Mouse (Mus musculus): ENCODE data around the gene Prpf6. TPM values are rescaled to one million over a fixed set of nuclear protein-coding genes. Genes with fewer than 3 reads are reported as not detected.

Prpf6 gene
- 10 to 100 TPM; 51.0 to 51.7 TPM for total RNA-seq (2021)

DNA sequence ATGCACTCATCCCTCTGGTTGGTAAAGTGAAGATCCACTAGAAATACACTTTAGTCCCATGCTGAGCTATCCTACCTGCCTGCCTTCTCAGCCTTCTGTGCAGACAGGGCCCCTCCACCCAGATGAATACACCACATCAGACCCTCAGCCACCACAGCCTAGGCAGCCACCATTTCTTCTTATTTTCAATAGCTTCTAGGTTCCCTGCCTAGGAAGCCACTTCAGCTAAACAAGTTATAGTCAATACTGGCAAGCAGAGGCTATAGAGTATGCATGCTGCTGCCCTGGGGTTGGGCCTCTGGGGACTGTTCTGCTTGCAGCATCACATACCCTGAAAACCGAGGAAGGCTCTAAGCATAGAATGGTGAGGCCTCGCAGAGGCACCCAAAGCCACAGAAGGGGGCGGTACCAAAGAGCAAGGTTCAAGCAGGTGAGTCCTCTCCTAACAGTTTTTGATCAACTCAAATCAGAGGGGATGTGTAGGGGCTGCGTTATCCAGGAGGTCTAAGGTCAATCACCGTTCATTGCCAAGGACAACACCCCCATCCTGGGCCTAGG lies at the start of gene Prpf6:
Prpf6 (plus strand) TSS at position 341 of the 558 bp plus-strand sequence.
- intact Hi-C loops (cut with DNase I), result loop anchor here (5.0 kb wide), 1 partner anchor 54 kb away; no protein-coding TSS in a partner anchor

DNA sequence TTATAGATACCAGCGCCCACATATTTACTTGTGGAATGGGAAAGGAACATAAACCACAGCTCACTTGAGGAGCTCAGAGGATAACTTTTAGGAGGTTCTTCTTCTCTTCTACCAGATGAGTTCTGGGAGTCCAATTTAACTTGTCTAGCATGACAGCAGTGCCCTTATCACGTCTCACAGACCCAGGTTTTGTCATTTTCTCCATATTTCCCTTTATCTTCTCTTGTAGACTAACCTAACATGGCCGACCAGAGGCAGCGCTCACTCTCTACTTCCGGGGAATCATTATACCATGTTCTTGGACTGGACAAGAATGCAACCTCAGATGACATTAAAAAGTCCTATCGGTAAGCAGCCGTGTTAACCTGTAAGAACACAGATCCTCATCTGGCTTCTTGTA lies 45.5 kb upstream of the Prpf6 start:
- no peak for DNase-seq (ENCODE audit: low spot score in 2 of 2)
- intact Hi-C loops (cut with DNase I), result no loop called here

More for the DNA sequence above, at the start of gene Prpf6:
- no peak for DNase-seq (ENCODE audit: low spot score in 2 of 2)

DNA sequence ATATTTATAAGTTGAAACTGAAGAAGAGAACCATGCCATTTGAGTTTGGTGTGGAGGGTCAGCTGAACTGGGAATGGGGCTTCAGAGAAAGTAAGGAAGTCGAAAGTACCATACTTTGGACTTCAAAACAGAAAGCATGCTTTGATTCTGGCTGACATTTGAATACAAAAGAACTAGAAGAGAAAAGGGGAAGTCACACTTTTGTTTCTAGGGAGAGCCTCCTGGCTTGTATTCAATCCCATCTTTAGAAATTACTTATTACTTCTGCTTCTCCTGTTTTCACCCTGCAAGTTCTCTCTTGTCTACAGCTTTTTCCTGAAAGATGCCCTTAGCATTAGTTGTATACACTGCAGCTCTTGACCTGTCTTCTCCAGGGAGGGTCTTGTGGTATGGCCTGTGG lies 43.4 kb upstream of the Prpf6 start:
- DNase-seq (ENCODE audit: low spot score in 2 of 2), result no peak
- intact Hi-C loops (cut with DNase I), result no loop called here

DNA sequence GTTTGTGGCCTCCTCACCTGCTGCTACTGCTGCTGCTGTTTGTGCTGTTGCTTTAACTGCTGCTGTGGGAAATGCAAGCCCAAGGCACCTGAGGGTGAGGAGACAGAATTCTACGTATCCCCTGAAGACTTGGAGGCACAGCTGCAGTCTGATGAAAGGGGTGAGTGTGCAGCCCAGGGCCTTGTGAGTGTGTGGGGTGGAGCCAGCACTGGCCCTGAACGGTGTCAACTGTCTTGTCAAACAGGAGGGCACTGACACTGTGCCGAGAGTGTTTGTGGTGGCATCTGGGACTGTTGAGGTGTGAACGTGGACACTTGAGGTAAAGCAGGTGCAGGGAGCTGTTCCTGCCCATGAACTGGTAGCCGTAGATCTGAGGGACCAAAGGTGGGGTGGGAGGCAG lies 43.0 kb upstream of the Prpf6 start:
- intact Hi-C loops (cut with DNase I), result no loop called here
- DNase-seq (ENCODE audit: low spot score in 2 of 2), result no peak

DNA sequence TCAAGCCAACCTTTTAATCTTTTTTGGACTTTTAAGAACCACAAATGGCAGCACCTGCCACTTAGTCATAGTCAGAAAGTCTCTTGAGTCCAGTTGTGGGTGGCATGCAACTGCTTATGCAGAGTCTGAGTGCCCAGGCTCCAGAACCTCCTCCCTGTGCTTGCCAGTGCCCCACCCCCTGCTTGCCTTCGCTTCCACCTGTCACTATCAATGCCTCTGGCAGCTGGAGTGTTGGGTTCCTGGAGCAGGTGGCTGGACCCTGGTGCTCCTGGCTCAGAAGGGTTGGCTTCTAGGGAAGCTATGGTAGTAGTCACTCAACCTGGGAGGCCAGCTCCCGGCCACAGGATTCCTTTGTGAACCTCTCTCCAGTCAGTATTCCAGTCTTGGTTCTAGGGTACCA lies 41.4 kb upstream of the Prpf6 start:
- no peak for DNase-seq (ENCODE audit: low spot score in 2 of 2)

DNA sequence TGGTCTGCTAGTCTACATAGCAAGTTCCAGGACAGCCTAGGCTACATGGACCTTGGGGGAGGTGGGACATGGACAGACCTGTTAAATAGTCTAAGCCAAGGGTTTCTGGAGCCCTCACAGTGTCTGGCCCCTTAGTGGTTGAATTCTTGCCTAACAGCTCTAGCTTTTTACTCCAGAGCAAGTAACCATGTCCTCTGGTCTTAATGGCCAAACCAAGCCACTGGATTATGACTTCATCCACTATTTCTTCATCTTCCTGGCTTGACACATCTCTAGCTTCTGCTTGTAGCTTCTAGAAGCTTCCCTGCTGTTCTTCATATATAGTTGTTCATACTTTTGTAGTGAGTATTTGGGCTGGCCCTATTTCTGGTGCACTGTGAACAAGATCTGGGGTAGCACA lies 37.9 kb upstream of the Prpf6 start:
- intact Hi-C loops (cut with DNase I), result no loop called here
- DNase-seq (ENCODE audit: low spot score in 2 of 2), result no peak

More for the DNA sequence above, 41.4 kb upstream of the Prpf6 start:
- intact Hi-C loops (cut with DNase I), result no loop called here

DNA sequence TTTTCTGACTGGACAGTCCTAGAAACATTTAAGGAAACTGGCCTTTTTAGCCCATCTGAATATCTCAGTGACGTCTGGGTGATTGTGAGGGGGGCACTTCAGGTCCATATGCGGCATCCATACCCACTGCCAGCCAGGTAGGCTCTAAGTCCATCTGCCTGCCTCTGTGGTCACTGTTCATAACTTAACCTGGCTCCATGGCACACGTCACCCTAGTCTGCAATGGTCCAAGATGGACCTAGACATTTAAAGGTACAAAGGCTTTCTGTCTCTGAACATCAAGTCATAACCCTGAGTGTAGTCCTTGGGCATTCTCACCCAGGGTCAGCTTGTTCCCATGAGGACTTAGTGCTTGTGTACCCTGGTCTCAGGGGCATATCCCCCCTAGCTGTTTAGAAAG lies 24.3 kb upstream of the Prpf6 start:
- intact Hi-C loops (cut with DNase I), result no loop called here
- DNase-seq (ENCODE audit: low spot score in 2 of 2), result no peak

DNA sequence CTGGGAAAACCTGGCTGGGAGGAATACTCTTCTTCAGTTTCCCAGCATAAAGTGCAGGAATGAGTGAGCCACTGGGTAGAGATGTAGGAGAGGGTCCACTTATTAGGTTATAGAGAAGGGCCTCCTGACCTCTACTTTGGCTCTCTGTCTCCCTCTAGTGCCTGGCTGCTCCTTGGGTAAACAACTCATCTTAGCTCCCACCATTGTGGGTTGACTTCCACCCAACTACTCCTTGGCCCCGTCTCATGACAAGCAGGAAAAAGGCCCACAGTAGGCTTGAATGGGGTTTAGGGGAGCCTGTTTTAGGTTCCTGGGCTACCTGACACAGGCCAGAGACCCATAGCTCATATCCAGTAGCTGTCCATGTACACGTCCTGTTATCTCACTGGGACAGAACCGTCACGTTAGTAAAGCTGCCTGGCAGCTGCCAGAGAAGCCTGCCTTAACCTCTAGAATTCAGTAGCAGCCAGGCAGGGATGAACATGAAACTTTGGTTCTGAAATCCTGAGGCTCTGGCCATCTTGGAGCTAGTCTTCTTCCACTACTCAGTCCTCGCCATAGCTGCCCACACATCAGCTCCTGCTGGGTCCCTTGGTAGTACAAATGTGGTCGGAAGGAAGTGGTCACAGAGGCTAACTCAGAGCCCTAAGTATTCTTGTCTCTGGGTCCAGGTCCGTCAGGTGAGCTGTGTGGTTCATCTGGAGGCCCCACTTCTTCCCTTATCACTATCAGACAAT lies 23.2 kb upstream of the Prpf6 start:
- intact Hi-C loops (cut with DNase I), result no loop called here
- DNase-seq (ENCODE audit: low spot score in 2 of 2), result no peak

DNA sequence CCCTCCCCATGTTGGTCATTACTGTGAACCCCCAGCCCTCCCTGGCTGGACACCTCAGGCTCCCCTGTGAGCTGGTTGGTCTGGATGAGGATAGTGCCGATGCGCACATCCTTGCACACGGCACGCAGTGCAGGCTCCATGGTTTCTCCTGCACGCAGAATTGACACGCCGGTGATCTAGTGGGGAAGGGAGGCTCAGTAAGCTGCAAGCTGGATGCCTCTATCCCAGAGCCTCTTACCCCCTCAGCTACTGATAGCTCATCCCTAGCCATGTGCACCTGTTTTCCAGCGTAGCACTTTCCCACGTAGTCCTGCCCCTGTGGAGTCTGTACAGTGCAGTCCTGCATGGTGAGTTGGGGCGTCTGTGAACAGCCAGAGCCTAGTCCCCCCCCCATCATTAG lies 21.8 kb upstream of the Prpf6 start:
- DNase-seq (ENCODE audit: low spot score in 2 of 2), result no peak
- intact Hi-C loops (cut with DNase I), result no loop called here

DNA sequence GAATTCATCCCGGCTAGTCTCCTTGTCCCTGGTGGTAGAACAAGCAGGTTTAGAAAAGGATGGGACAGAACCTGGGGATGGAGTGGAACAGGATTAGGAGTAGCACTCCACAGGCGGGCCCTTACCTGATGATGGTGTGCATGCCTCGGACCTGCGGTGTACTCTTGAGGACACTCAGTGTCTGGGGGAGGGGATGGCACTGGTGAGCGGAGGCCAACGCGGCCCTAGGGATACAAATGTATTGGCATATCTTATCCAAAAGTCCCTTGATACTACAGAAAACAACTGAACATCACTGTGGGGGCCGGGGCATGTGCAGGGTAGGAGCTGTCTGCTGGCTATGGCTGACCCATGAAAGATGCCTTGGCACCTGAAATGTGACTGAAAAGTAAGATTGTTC lies 21.3 kb upstream of the Prpf6 start:
- no peak for DNase-seq (ENCODE audit: low spot score in 2 of 2)
- intact Hi-C loops (cut with DNase I), result no loop called here

DNA sequence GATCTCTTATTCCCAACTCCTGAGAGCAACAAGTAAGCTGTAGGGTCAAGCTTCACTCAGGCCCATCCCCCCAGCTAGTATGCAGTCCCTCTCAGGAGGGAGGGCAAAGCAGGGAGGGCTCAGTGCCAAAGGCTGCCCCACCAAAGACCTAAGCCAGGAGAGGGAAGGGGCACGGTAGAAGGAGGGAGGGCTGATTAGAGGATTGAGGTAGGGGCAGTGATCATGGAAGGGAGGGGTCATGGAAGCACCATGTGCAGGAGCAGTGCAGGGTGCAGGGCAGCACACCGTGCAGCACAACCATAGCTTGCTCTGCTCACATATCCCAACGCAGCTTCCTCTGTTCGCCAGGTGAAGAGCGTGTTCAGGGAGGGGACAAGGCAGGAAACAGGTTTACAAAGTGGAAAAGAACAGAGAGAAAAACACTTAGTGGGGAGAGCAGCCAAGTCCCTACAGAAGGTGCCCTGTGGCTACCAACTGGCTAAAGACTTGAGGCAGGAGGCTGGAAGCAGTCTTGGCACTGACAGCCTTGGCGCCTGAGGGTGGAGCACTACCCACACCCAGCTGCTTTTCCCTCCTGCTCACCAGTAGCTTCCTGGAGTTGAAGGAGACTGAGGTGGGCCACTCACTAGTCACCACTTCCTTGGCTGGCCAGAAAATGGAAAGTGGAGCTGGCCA lies 20.6 kb upstream of the Prpf6 start:
- DNase-seq (ENCODE audit: low spot score in 2 of 2), result peak in 1 of 2 experiments; percentile 49
- intact Hi-C loops (cut with DNase I), result no loop called here

DNA sequence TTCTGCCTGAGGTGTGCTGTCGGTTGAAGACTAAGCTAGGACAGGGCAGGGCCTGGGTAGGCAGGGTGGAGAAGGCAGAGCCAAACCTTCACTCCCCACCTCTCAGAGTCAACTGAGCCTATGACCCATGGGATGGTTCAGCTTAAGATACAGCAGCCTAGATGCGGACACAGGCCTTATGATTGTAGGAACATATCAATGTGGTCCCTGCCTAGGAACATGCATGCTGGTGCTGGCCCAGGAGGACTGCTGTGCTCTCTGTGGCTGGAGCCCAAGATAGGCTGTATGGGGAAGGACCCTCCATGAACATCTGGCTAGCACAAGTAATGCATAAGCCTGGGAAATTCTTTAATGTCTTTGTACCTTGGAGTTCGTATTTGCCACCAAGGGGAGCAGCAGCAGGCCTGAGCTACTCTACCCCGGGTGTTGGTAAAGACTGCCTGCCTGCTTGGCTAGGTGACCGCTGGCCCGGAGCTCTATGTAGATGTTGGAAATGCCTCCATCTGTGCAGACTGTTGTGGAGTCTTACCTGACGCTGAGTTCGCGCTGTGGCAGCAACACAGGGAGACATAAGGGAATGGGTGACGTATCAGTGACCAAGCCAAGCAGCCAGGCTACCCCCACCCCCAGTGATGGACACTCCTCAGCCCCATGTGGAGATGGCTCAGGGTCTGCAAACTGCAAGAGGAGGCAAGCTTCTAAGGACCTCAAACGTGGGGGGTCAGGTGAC lies 19.6 kb upstream of the Prpf6 start:
- intact Hi-C loops (cut with DNase I), result no loop called here
- DNase-seq (ENCODE audit: low spot score in 2 of 2), result no peak

DNA sequence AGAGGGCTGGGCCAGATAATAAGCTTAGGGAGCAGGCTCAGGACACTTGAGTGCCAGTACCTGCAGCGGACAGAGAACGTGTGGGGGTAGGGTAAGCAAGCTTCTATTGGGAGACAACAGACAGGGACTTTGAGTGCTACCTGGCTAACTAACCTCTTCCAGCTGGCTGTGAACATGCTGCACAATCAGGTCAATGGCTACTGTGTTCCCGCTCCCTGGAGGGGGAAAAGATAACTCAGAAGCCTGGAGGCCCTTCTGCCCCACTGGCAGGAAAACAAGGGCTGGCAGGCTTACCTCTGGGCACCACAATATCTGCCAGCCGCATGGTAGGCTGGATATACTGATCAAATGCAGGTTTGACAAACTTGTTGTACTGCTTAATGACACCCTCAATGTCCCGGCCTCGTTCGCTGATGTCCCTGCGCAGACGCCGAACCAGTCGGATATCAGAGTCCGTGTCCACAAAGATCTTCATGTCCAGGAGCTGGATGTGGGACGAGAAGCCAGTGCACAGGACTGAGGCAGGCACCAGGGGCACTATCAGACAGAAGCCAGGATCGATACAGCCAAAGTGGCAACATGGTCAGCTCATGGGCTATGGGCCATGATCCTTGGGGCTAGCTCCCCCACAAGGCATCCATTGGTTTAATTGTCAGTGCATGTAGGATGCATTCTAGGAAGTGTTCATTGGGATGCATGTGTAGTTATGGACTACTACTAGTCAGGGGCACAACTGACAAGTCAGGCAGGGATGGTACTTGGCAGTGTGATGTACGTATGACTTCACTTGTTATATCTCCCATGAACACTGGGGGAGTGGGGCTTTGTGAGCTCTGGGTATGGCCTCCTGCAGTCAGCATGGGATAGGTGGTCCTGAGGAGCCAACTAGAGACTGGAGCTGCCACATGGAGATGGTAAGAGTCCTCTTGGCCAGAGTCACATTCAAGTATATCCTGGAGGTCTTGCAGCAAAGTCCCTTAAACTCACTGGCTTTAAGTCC lies 18.4 kb upstream of the Prpf6 start:
- DNase-seq (ENCODE audit: low spot score in 2 of 2), result no peak
- intact Hi-C loops (cut with DNase I), result no loop called here

DNA sequence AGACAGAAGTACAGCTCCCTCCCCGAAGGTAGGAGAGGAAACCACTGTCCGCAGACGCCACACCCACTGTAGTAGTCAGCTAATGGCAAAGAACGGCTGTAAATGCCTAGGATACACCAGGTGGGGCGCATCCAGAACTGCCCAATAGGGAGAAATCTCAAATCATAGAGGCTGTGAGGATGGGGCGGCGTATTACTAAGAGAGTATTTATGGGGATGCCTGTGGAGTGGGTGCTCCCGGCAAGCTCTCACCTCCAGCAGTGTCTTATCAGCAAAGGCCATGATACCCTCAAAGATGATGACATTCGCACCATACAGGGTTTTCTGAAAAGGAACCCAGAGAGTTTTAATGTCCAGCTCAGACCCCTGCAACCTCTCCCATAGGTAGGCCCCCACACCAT lies 17.7 kb upstream of the Prpf6 start:
- intact Hi-C loops (cut with DNase I), result no loop called here
- no peak for DNase-seq (ENCODE audit: low spot score in 2 of 2)

DNA sequence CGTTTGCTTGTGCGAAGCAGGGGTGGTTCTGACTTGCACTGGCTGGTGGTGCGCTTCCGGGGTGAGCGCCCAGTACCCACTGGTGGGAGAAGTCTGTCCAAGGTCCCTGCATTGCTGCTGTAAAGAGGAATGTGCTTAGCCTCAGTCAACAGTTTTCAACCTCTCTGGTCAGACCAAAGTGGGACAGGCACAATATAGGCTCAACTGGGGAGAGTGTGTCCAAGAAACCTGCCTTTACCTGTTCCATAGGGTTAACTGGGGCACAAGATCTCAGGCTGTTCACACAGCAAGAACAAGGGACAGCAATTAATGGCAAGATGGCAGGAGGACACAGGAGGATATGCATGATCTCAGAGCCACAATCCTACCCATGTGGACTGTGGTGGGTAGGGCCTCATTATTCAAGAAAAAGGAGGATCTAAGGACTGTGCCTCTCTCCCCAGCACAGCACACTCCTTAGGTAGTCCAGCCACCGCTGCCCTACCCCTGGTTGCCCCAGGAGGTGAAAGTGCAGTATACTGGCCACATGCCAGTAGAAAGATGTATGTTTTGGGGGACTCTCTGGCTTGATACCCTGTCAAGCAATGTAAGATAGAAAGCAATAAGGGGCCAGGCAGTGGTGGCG lies 16.6 kb upstream of the Prpf6 start:
- intact Hi-C loops (cut with DNase I), result no loop called here
- no peak for DNase-seq (ENCODE audit: low spot score in 2 of 2)

DNA sequence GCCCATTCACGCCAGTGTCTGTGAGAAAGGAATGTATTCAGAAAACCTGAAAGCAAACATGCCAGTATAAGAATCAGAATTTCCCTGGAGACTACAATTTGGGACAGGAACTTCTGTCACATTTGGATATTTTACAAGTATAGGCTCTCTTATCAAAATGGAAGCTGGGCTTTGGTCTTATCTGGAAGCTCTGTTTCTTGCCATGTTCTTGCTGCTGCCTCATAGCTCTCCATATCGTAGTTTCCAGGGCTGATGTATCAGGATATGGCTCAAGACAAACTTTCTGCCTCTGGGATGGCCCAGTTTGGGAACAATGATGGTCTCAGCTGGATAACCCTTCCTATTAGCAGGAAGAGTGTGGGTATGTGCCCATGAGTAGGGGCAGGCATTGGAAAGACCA lies 15.1 kb upstream of the Prpf6 start:
- intact Hi-C loops (cut with DNase I), result no loop called here
- DNase-seq (ENCODE audit: low spot score in 2 of 2), result no peak

DNA sequence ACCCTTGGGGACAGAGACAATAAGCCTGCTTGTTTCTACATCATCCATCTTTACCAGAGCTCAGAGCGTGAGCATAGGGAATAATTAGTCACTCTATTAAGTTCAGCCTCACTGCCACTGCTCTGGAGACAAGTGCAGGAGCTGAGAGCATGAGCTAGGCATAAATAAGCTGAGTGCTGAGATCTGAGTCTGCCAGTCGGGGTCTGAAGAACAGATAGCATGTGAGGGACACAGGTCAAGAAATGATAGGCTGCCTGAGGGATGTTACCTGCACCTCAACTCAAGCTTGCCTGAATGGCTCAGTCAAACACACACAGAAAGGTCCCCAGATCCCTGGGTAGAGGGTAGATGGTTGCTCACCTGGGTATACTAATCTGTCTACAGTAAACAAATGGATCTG lies 14.5 kb upstream of the Prpf6 start:
- intact Hi-C loops (cut with DNase I), result no loop called here
- no peak for DNase-seq (ENCODE audit: low spot score in 2 of 2)

DNA sequence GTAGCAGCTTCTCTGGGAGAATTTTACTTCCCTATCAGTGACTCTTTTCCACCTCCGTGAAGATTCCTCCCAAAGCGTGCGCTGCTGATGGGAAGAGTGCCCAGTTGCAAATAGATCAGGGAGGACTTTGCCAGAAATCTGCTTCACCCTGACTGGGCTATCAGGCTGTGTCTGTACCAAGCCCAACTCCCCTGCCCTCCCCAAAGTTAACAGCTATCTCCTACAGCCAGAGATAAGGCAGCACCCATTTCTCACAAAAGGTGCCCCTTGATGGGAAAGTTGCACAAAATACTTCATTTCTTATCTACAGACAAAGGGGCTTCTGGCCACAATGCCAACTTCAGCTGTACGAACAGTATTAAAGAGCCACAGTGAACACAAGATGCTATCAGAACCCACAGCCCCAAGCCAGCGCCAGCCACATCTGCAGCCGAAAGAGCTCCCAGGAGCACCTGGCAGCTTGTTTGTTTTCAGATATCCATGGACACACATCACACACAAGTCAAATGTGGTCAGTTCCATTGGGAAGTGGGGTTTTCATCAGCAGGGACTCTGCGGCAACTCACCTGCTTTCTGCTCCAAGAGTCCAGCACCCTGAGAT lies 13.6 kb upstream of the Prpf6 start:
- intact Hi-C loops (cut with DNase I), result no loop called here
- peak in 1 of 2 experiments; percentile 47 for DNase-seq (ENCODE audit: low spot score in 2 of 2)

Data from left cerebral cortex, postnatal 25 days (tissue).